Comparison of ENCODE assay signal across 22 mouse cellular contexts in genomic region chr7:73664962-73665361, GRCm38 (mm10).
"Had no signal": no experiment of that assay in that cellular context is flagged by ENCODE, and none has a peak within 500 bp of the region (broad histone marks: within the 10 kb centered on the region; RNA-seq: fewer than 3 reads in every experiment).

No protein-coding gene starts in this region.

- H3K4me2 ChIP-seq: heart, embryonic 11.5 days; heart, embryonic 13.5 days; heart, embryonic 15.5 days; hindbrain, embryonic 13.5 days; hindbrain, embryonic 15.5 days; kidney, embryonic 15.5 days; limb, embryonic 12.5 days; liver, embryonic 12.5 days had no signal

- H3K9me3 ChIP-seq: heart, embryonic 13.5 days; heart, embryonic 15.5 days; hindbrain, embryonic 13.5 days; hindbrain, embryonic 15.5 days; kidney, embryonic 15.5 days; liver, embryonic 12.5 days had no signal

- H3K9ac ChIP-seq: heart, embryonic 13.5 days; heart, embryonic 15.5 days; hindbrain, embryonic 13.5 days; hindbrain, embryonic 15.5 days; kidney, embryonic 15.5 days; limb, embryonic 12.5 days; liver, embryonic 12.5 days; liver, embryonic 14.5 days had no signal

- DNase-seq: gastrocnemius, postnatal 14 days; gastrocnemius, postnatal 36 days; heart, adult 2 months; heart, postnatal 14 days; heart, postnatal 36 days; kidney, adult 11 months; kidney, adult 2 months; kidney, adult 9 months; kidney, postnatal 25 days had no signal

- ATAC-seq: hindbrain, postnatal 0 days; intestine, embryonic 16.5 days; liver, embryonic 12.5 days had no signal

- H3K27ac ChIP-seq: heart, adult 2 months; heart, embryonic 13.5 days; heart, embryonic 15.5 days; hindbrain, embryonic 13.5 days; hindbrain, embryonic 15.5 days; hindbrain, postnatal 0 days; kidney, embryonic 15.5 days; kidney, postnatal 0 days; left cerebral cortex, adult 2 months; limb, embryonic 12.5 days; liver, embryonic 12.5 days; liver, embryonic 14.5 days had no signal

- H3K27me3 ChIP-seq: heart, embryonic 15.5 days; hindbrain, embryonic 13.5 days; hindbrain, embryonic 15.5 days; kidney, embryonic 15.5 days; limb, embryonic 12.5 days; liver, embryonic 12.5 days had no signal

- H3K4me3 ChIP-seq: heart, adult 2 months; heart, embryonic 13.5 days; heart, embryonic 15.5 days; hindbrain, embryonic 13.5 days; hindbrain, embryonic 15.5 days; kidney, embryonic 15.5 days; left cerebral cortex, adult 2 months; limb, embryonic 12.5 days; liver, embryonic 12.5 days had no signal

- H3K36me3 ChIP-seq: heart, embryonic 13.5 days; heart, embryonic 15.5 days; hindbrain, embryonic 13.5 days; hindbrain, embryonic 15.5 days; kidney, embryonic 15.5 days; limb, embryonic 12.5 days; liver, embryonic 12.5 days had no signal

- H3K4me1 ChIP-seq: heart, embryonic 15.5 days; hindbrain, embryonic 13.5 days; hindbrain, embryonic 15.5 days; limb, embryonic 12.5 days; liver, embryonic 12.5 days had no signal
